11 mouse cellular contexts compared by ENCODE assay signal in the genomic region with DNA sequence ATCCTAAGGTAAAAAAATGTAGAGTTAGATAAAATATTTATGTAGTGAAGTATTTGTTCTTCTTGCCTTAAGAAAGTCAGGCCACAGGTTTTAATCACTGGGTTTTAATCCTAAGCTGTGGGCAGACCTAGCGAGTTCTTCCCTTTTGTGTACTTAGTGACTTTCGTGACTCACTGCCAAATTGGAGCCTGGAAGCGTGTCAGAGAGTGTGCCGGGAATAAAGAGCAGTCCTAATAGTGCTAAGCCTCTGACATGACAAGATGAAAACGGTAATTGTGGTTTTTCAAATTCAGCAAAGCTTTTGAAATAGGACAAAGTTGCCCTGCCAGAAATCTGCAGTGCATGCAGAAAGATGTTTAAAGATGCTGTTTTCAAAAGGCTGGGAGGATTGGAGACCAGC. TPM values are rescaled to one million over a fixed set of nuclear protein-coding genes. Genes with fewer than 3 reads are reported as not detected.
DNase-seq lines count a peak whose midpoint lies in the region; ATAC-seq lines count a peak whose summit lies in the region.
"Had no signal": no experiment of that assay in that cellular context is flagged by ENCODE, and none has a peak within 500 bp of the region (broad histone marks: within the 10 kb centered on the region; RNA-seq: fewer than 3 reads in every experiment).

No protein-coding gene starts in this region.

- WGBS in forebrain, embryonic 14.5 days = 11% methylated on average over 5 of the region's 5 CpGs
- WGBS in forebrain, embryonic 10.5 days = 47% methylated on average over 5 of the region's 5 CpGs
- WGBS in kidney, embryonic 14.5 days = 73% methylated on average over 5 of the region's 5 CpGs

- no peak overlapping the region for H3K4me3 ChIP-seq in forebrain, embryonic 14.5 days (ENCODE audit: low read depth, low read length)
- H3K4me3 ChIP-seq in forebrain, embryonic 10.5 days = no peak overlapping the region
- H3K4me3 ChIP-seq in kidney, embryonic 14.5 days (ENCODE audit: low read length) = no peak overlapping the region
- H3K4me3 ChIP-seq: embryonic facial prominence, embryonic 13.5 days; heart, embryonic 13.5 days had no signal

- 0 out of 2 replicates have a peak, but pooled peaks cover 3% of the 10 kb centered on the region for H3K4me1 ChIP-seq in forebrain, embryonic 14.5 days (ENCODE audit: control insufficient read depth, insufficient read depth, low read length)
- H3K4me1 ChIP-seq in forebrain, embryonic 10.5 days = no peaks in the 10 kb centered on the region
- H3K4me1 ChIP-seq in kidney, embryonic 14.5 days (ENCODE audit: control insufficient read depth, insufficient read depth, low read length) = no peaks in the 10 kb centered on the region
- H3K4me1 ChIP-seq: embryonic facial prominence, embryonic 13.5 days; heart, embryonic 13.5 days had no signal

- no peak overlapping the region for H3K4me2 ChIP-seq in forebrain, embryonic 14.5 days (ENCODE audit: low read length)
- H3K4me2 ChIP-seq in kidney, embryonic 14.5 days (replicated peaks; ENCODE audit: low read depth, low read length) = no peak overlapping the region
- H3K4me2 ChIP-seq: embryonic facial prominence, embryonic 13.5 days; heart, embryonic 13.5 days had no signal

- DNase-seq in forebrain, embryonic 14.5 days (ENCODE audit: low spot score) = peak; percentile 62
- DNase-seq in forebrain, embryonic 10.5 days (ENCODE audit: extremely low spot score, low spot score) = no peak
- DNase-seq in lung, adult 18-20 months = peak; percentile 27 to 50
- no peak for DNase-seq in lung, postnatal 4 days
- DNase-seq in frontal cortex, postnatal 25 days (ENCODE audit: low spot score in 2 of 2) = peak; percentile 14 to 19
- DNase-seq in lung, postnatal 36 days = peak; percentile 60
- DNase-seq in kidney, adult 18-20 months = no peak

- no peaks in the 10 kb centered on the region; the same call in 1 of the 2 replicates for H3K36me3 ChIP-seq in forebrain, embryonic 14.5 days (ENCODE audit: control insufficient read depth, insufficient read depth, low read length)
- peaks cover 17% of the 10 kb centered on the region for H3K36me3 ChIP-seq in forebrain, embryonic 10.5 days (replicated peaks)
- no peaks in the 10 kb centered on the region; the same call in 1 of the 2 replicates for H3K36me3 ChIP-seq in kidney, embryonic 14.5 days (ENCODE audit: control insufficient read depth, insufficient read depth, low read length)

- H3K9me3 ChIP-seq in forebrain, embryonic 14.5 days (replicated peaks; ENCODE audit: control insufficient read depth, low read length) = no peaks in the 10 kb centered on the region
- no peaks in the 10 kb centered on the region for H3K9me3 ChIP-seq in forebrain, embryonic 10.5 days
- H3K9me3 ChIP-seq in kidney, embryonic 14.5 days (ENCODE audit: control insufficient read depth, low read length) = no peaks in the 10 kb centered on the region
- H3K9me3 ChIP-seq: embryonic facial prominence, embryonic 13.5 days had no signal

- peak; percentile 54; the same call in 1 of the 2 replicates for ATAC-seq in forebrain, embryonic 14.5 days
- no peak for ATAC-seq in kidney, embryonic 14.5 days (ENCODE audit: low FRiP score, low TSS enrichment)
- ATAC-seq: intestine, postnatal 0 days had no signal

- H3K27me3 ChIP-seq in forebrain, embryonic 14.5 days (replicated peaks; ENCODE audit: control insufficient read depth, insufficient read depth, low read length) = no peaks in the 10 kb centered on the region
- no peaks in the 10 kb centered on the region for H3K27me3 ChIP-seq in forebrain, embryonic 10.5 days (ENCODE audit: poor library complexity, severe bottlenecking)
- H3K27me3 ChIP-seq in kidney, embryonic 14.5 days (ENCODE audit: control insufficient read depth, insufficient read depth, low read length) = no peaks in the 10 kb centered on the region
- H3K27me3 ChIP-seq: embryonic facial prominence, embryonic 13.5 days; heart, embryonic 13.5 days had no signal

- H3K27ac ChIP-seq in forebrain, embryonic 14.5 days (ENCODE audit: low read depth, low read length) = no peak overlapping the region
- H3K27ac ChIP-seq in forebrain, embryonic 10.5 days = no peak overlapping the region
- no peak overlapping the region for H3K27ac ChIP-seq in kidney, embryonic 14.5 days (ENCODE audit: low read depth, low read length)
- H3K27ac ChIP-seq: embryonic facial prominence, embryonic 13.5 days; heart, embryonic 13.5 days had no signal

- no peak overlapping the region for H3K9ac ChIP-seq in forebrain, embryonic 14.5 days (ENCODE audit: low read length)
- no peak overlapping the region for H3K9ac ChIP-seq in kidney, embryonic 14.5 days (ENCODE audit: low read depth, low read length)
- H3K9ac ChIP-seq: embryonic facial prominence, embryonic 13.5 days; heart, embryonic 13.5 days had no signal

RNA-seq across cellular contexts. Expression of a gene that starts 43.8 kb away (rescaled TPM):
- 96.5 and 99.7 TPM in 2 replicates for polyA plus RNA-seq in forebrain, embryonic 14.5 days (2014; fragmentation: Nextera tagmentation; extraction: Ambion mirVana)
- polyA plus RNA-seq in forebrain, embryonic 10.5 days (2016; fragmentation: Nextera tagmentation; extraction: Ambion mirVana) = 96.8 and 108 TPM in 2 replicates
- polyA plus RNA-seq in kidney, embryonic 14.5 days (2014; fragmentation: Nextera tagmentation; extraction: Ambion mirVana) = 106 and 108 TPM in 2 replicates

RNA-seq across cellular contexts. Expression of a gene that starts 44.1 kb away (rescaled TPM):
- polyA plus RNA-seq in forebrain, embryonic 14.5 days (2014; fragmentation: Nextera tagmentation; extraction: Ambion mirVana) = 45.4 and 50.2 TPM in 2 replicates
- polyA plus RNA-seq in forebrain, embryonic 10.5 days (2016; fragmentation: Nextera tagmentation; extraction: Ambion mirVana) = 33.5 and 34.7 TPM in 2 replicates
- 45.8 and 47.4 TPM in 2 replicates for polyA plus RNA-seq in kidney, embryonic 14.5 days (2014; fragmentation: Nextera tagmentation; extraction: Ambion mirVana)

RNA-seq across cellular contexts. Expression of a gene that starts 59.3 kb away (rescaled TPM):
- 23.5 and 36.1 TPM in 2 replicates for polyA plus RNA-seq in forebrain, embryonic 14.5 days (2014; fragmentation: Nextera tagmentation; extraction: Ambion mirVana)
- 3.2 and 3.5 TPM in 2 replicates for polyA plus RNA-seq in forebrain, embryonic 10.5 days (2016; fragmentation: Nextera tagmentation; extraction: Ambion mirVana)
- polyA plus RNA-seq in kidney, embryonic 14.5 days (2014; fragmentation: Nextera tagmentation; extraction: Ambion mirVana) = 35.7 and 51.3 TPM in 2 replicates

Comparison
In these comparisons a context has a peak if more than half of its experiments do, and no peak if none do; other contexts are left out.
1. DNase-seq: peak in forebrain, embryonic 14.5 days (single experiment), lung, adult 18-20 months (2 of 2), frontal cortex, postnatal 25 days (2 of 2) and lung, postnatal 36 days (single experiment); none in forebrain, embryonic 10.5 days (single experiment), lung, postnatal 4 days (0 of 2) and kidney, adult 18-20 months (single experiment).